Mouse (Mus musculus): ENCODE results near the gene Pikfyve. TPM values are rescaled to one million over a fixed set of nuclear protein-coding genes. Genes with fewer than 3 reads are reported as not detected.

Gene Pikfyve
- polyA plus RNA-seq (2014; fragmentation: Nextera tagmentation; extraction: Ambion mirVana): 19.3 and 20.9 TPM in 2 replicates

GRCm38 (mm10) chr1:65186287-65187073 lies at the start of gene Pikfyve, which contains the start of gene Idh1:
TSS of gene Pikfyve (plus strand) at chr1:65186683.
TSS of gene Idh1 (minus strand) at chr1:65186500.
- Histone ChIP-seq H3K9ac (ENCODE audit: low read length) (peak within 1 kb of the TSS; percentile 86), H3K9me3 (replicated peaks; ENCODE audit: control insufficient read depth, low read length) (no peaks in the 10 kb centered on the region), H3K27ac (ENCODE audit: low read depth, low read length) (peak within 1 kb of the TSS; percentile 80), H3K36me3 (ENCODE audit: control insufficient read depth, insufficient read depth, low read length) (0 out of 2 replicates have a peak, but pooled peaks cover 3% of the 10 kb centered on the region), H3K4me3 (ENCODE audit: low read depth, low read length) (peak within 1 kb of the TSS; percentile 88), H3K4me1 (ENCODE audit: control insufficient read depth, insufficient read depth, low read length) (peaks cover 6% of the 10 kb centered on the region), H3K27me3 (replicated peaks; ENCODE audit: control insufficient read depth, insufficient read depth, low read length) (no peaks in the 10 kb centered on the region), H3K4me2 (ENCODE audit: low read length) (peak within 1 kb of the TSS; percentile 70)
- ATAC-seq: peak; percentile 99
- WGBS: under 1% methylated on average over 65 of the region's 71 CpGs
- peak; percentile 99 for DNase-seq (ENCODE audit: low spot score)

GRCm38 (mm10) chr1:65137560-65137959 lies 48.9 kb upstream of the Pikfyve start:
- Histone ChIP-seq H3K27me3 (replicated peaks; ENCODE audit: control insufficient read depth, insufficient read depth, low read length) (no peaks in the 10 kb centered on the region), H3K4me3 (ENCODE audit: low read depth, low read length) (no peak overlapping the region), H3K27ac (ENCODE audit: low read depth, low read length) (no peak overlapping the region), H3K9ac (ENCODE audit: low read length) (no peak overlapping the region), H3K4me1 (ENCODE audit: control insufficient read depth, insufficient read depth, low read length) (no peaks in the 10 kb centered on the region), H3K9me3 (replicated peaks; ENCODE audit: control insufficient read depth, low read length) (no peaks in the 10 kb centered on the region), H3K4me2 (ENCODE audit: low read length) (no peak overlapping the region), H3K36me3 (ENCODE audit: control insufficient read depth, insufficient read depth, low read length) (no peaks in the 10 kb centered on the region)
- WGBS: 86% methylated on average over 6 of the region's 6 CpGs
- DNase-seq (ENCODE audit: low spot score) (no peak), ATAC-seq (no peak)

DNA sequence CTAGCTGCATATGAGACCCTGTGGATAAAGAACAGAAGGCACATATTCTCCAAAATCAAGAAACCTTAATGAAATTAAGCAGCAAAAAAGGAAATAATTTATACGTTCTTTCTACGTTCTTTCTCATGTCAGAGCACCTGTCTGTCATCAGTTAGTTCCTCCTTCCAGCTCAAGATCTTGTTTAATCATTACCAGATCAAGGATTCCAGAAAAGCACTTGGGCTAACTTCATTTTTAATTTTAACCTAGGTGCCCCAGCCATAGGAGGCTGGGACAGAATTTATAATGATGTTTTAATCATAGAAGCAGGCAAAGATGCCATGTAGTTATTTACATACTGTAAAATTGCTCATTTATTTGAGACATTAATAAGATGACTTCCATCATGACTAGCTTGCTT lies 41.7 kb upstream of the Pikfyve start:
- H3K9ac ChIP-seq (ENCODE audit: low read length): no peak overlapping the region
- H3K36me3 ChIP-seq (ENCODE audit: control insufficient read depth, insufficient read depth, low read length): no peaks in the 10 kb centered on the region
- H3K9me3 ChIP-seq (replicated peaks; ENCODE audit: control insufficient read depth, low read length): no peaks in the 10 kb centered on the region
- H3K4me2 ChIP-seq (ENCODE audit: low read length): no peak overlapping the region
- WGBS: 90% methylated on average over 2 of the region's 2 CpGs
- no peak for DNase-seq (ENCODE audit: low spot score)
- no peak for ATAC-seq
- H3K27me3 ChIP-seq (replicated peaks; ENCODE audit: control insufficient read depth, insufficient read depth, low read length): no peaks in the 10 kb centered on the region
- H3K4me3 ChIP-seq (ENCODE audit: low read depth, low read length): no peak overlapping the region
- H3K4me1 ChIP-seq (ENCODE audit: control insufficient read depth, insufficient read depth, low read length): no peaks in the 10 kb centered on the region
- H3K27ac ChIP-seq (ENCODE audit: low read depth, low read length): no peak overlapping the region

GRCm38 (mm10) chr1:65146601-65147000 lies 39.9 kb upstream of the Pikfyve start:
- no peak overlapping the region for H3K4me3 ChIP-seq (ENCODE audit: low read depth, low read length)
- no peak overlapping the region for H3K9ac ChIP-seq (ENCODE audit: low read length)
- H3K9me3 ChIP-seq (replicated peaks; ENCODE audit: control insufficient read depth, low read length): no peaks in the 10 kb centered on the region
- H3K4me2 ChIP-seq (ENCODE audit: low read length): no peak overlapping the region
- H3K27ac ChIP-seq (ENCODE audit: low read depth, low read length): no peak overlapping the region
- ATAC-seq (no peak), DNase-seq (ENCODE audit: low spot score) (no peak)
- no peaks in the 10 kb centered on the region for H3K27me3 ChIP-seq (replicated peaks; ENCODE audit: control insufficient read depth, insufficient read depth, low read length)
- H3K4me1 ChIP-seq (ENCODE audit: control insufficient read depth, insufficient read depth, low read length): no peaks in the 10 kb centered on the region
- 75% methylated on average over 2 of the region's 2 CpGs for WGBS
- no peaks in the 10 kb centered on the region for H3K36me3 ChIP-seq (ENCODE audit: control insufficient read depth, insufficient read depth, low read length)

- 95% methylated on average over 5 of the region's 5 CpGs for WGBS
- no peak for ATAC-seq
- H3K36me3 ChIP-seq (ENCODE audit: control insufficient read depth, insufficient read depth, low read length): no peaks in the 10 kb centered on the region
Observed at GRCm38 (mm10) chr1:65147326-65147725, 39.2 kb upstream of the Pikfyve start.

DNA sequence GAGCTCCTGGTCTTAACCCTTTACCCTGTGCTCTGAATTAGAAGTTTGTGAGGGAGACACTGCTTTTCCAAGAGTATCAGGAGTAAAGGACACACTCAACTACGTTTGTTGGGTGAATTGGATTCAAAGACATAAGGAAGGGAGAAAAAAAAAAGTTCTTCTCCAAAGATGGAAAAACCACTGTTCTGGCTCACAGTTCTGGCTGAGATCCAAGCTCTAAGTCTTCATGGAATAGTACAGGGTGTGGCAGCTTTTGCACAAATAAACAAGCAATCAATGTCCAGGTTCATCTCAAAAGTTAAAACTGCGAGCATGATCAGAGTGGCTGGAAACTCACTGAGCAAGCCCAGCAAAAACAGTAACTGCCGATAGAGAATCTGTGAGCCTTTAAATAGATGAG lies 38.5 kb upstream of the Pikfyve start:
- 80% methylated on average over 3 of the region's 3 CpGs for WGBS
- no peak for DNase-seq (ENCODE audit: low spot score)

More at GRCm38 (mm10) chr1:65147326-65147725, 39.2 kb upstream of the Pikfyve start:
- DNase-seq (ENCODE audit: low spot score): no peak
- Histone ChIP-seq H3K4me2 (ENCODE audit: low read length) (no peak overlapping the region), H3K4me1 (ENCODE audit: control insufficient read depth, insufficient read depth, low read length) (no peaks in the 10 kb centered on the region), H3K27me3 (replicated peaks; ENCODE audit: control insufficient read depth, insufficient read depth, low read length) (no peaks in the 10 kb centered on the region), H3K4me3 (ENCODE audit: low read depth, low read length) (no peak overlapping the region), H3K9me3 (replicated peaks; ENCODE audit: control insufficient read depth, low read length) (no peaks in the 10 kb centered on the region), H3K9ac (ENCODE audit: low read length) (no peak overlapping the region), H3K27ac (ENCODE audit: low read depth, low read length) (no peak overlapping the region)

GRCm38 (mm10) chr1:65154814-65155213 lies 31.7 kb upstream of the Pikfyve start:
- H3K27me3 ChIP-seq (replicated peaks; ENCODE audit: control insufficient read depth, insufficient read depth, low read length): no peaks in the 10 kb centered on the region
- ATAC-seq: no peak

More for the DNA sequence above, 38.5 kb upstream of the Pikfyve start:
- no peak overlapping the region for H3K4me2 ChIP-seq (ENCODE audit: low read length)
- H3K9ac ChIP-seq (ENCODE audit: low read length): no peak overlapping the region
- ATAC-seq: no peak
- no peaks in the 10 kb centered on the region for H3K4me1 ChIP-seq (ENCODE audit: control insufficient read depth, insufficient read depth, low read length)
- H3K27ac ChIP-seq (ENCODE audit: low read depth, low read length): no peak overlapping the region
- no peaks in the 10 kb centered on the region for H3K27me3 ChIP-seq (replicated peaks; ENCODE audit: control insufficient read depth, insufficient read depth, low read length)
- no peaks in the 10 kb centered on the region for H3K9me3 ChIP-seq (replicated peaks; ENCODE audit: control insufficient read depth, low read length)
- no peaks in the 10 kb centered on the region for H3K36me3 ChIP-seq (ENCODE audit: control insufficient read depth, insufficient read depth, low read length)
- H3K4me3 ChIP-seq (ENCODE audit: low read depth, low read length): no peak overlapping the region

DNA sequence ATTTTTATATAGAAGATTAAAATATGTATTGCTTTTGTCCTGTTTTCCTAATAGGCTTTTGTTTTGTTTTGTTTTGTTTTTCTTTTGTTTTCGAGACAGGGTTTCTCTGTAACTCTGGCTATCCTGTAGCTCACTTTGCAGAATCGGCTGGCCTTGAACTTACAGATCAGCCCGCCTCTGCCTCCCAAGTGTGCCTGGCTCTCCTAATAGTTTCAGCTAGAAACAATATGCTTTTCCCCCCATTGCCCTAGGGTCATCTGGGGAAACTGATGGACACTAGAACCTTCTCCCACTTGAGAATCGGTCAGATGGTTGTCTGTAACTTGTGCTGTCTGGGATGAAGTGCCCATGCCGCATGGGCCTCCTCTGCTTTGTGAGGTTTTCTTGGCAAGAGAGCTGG lies 30.4 kb upstream of the Pikfyve start:
- Histone ChIP-seq H3K36me3 (ENCODE audit: control insufficient read depth, insufficient read depth, low read length) (peaks cover 34% of the 10 kb centered on the region), H3K4me3 (ENCODE audit: low read depth, low read length) (no peak overlapping the region), H3K9me3 (replicated peaks; ENCODE audit: control insufficient read depth, low read length) (no peaks in the 10 kb centered on the region), H3K9ac (ENCODE audit: low read length) (no peak overlapping the region), H3K4me1 (ENCODE audit: control insufficient read depth, insufficient read depth, low read length) (no peaks in the 10 kb centered on the region), H3K27me3 (replicated peaks; ENCODE audit: control insufficient read depth, insufficient read depth, low read length) (no peaks in the 10 kb centered on the region), H3K4me2 (ENCODE audit: low read length) (no peak overlapping the region), H3K27ac (ENCODE audit: low read depth, low read length) (no peak overlapping the region)
- WGBS: 92% methylated on average over 5 of the region's 5 CpGs
- ATAC-seq (no peak), DNase-seq (ENCODE audit: low spot score) (no peak)

More at GRCm38 (mm10) chr1:65154814-65155213, 31.7 kb upstream of the Pikfyve start:
- Histone ChIP-seq H3K4me3 (ENCODE audit: low read depth, low read length) (no peak overlapping the region), H3K9me3 (replicated peaks; ENCODE audit: control insufficient read depth, low read length) (no peaks in the 10 kb centered on the region), H3K27ac (ENCODE audit: low read depth, low read length) (no peak overlapping the region), H3K4me2 (ENCODE audit: low read length) (no peak overlapping the region), H3K4me1 (ENCODE audit: control insufficient read depth, insufficient read depth, low read length) (no peaks in the 10 kb centered on the region), H3K36me3 (ENCODE audit: control insufficient read depth, insufficient read depth, low read length) (peaks cover 21% of the 10 kb centered on the region), H3K9ac (ENCODE audit: low read length) (no peak overlapping the region)
- no peak for DNase-seq (ENCODE audit: low spot score)

DNA sequence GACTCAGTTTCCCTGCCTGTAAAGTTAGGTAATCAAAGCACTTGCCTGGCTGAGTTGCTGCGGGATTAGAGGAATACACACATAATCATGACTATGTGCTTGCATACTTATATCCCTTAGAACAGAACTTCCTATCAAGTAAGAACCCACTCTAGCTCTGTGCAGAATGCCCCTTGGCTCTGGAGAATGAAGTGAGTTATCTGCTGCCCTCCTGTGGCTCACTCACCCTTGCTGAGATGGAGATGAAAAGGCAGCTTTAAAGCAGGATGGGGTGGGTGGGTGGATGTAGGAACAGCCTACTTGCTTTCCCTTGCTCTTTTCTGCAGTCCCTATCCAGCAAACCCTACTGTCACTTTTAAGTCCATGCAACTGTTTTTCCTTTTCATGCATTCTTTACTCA lies 24.3 kb upstream of the Pikfyve start:
- Histone ChIP-seq H3K4me1 (ENCODE audit: control insufficient read depth, insufficient read depth, low read length) (no peaks in the 10 kb centered on the region), H3K36me3 (ENCODE audit: control insufficient read depth, insufficient read depth, low read length) (peaks cover 92% of the 10 kb centered on the region), H3K27ac (ENCODE audit: low read depth, low read length) (no peak overlapping the region), H3K4me2 (ENCODE audit: low read length) (no peak overlapping the region), H3K27me3 (replicated peaks; ENCODE audit: control insufficient read depth, insufficient read depth, low read length) (no peaks in the 10 kb centered on the region), H3K9me3 (replicated peaks; ENCODE audit: control insufficient read depth, low read length) (no peaks in the 10 kb centered on the region), H3K4me3 (ENCODE audit: low read depth, low read length) (no peak overlapping the region), H3K9ac (ENCODE audit: low read length) (no peak overlapping the region)
- no peak for DNase-seq (ENCODE audit: low spot score)
- no peak for ATAC-seq
- WGBS: 100% methylated on average over 1 of the region's 1 CpGs
